Mouse (Mus musculus) myocyte (in vitro differentiated cells): ENCODE measurements around the gene Cipc.

Experiments
- E2F4 ChIP-seq: IDR thresholded peaks from one replicate; pipeline ENCODE4 v1.6.1; 2011; ENCODE audit warnings: mild to moderate bottlenecking, control low read depth, moderate library complexity; ENCODE audit not compliant: insufficient read depth
- MAX ChIP-seq: IDR thresholded peaks from one replicate; pipeline ENCODE4 v1.6.1; 2011; ENCODE audit warnings: low read depth, mild to moderate bottlenecking, control low read depth
- POLR2AphosphoS2 ChIP-seq: IDR thresholded peaks from one replicate; pipeline ENCODE4 v1.6.1; 2011; ENCODE audit warnings: low read depth, control low read depth; ENCODE audit not compliant: insufficient read length
- REST ChIP-seq: IDR thresholded peaks from one replicate; pipeline ENCODE4 v1.6.1; 2011; ENCODE audit warnings: mild to moderate bottlenecking, control low read depth, moderate library complexity; ENCODE audit not compliant: insufficient read depth, insufficient read length
- TCF3 ChIP-seq: IDR thresholded peaks from one replicate; pipeline ENCODE4 v1.6.1; 2011; ENCODE audit warnings: low read depth, control low read depth; ENCODE audit not compliant: insufficient read length

GRCm38 (mm10) chr12:86955894-86956293, 9.1 kb downstream of the Cipc start:
- TF ChIP-seq E2F4 (no peak), TCF3 (no peak), MAX (no peak), REST (no peak), POLR2AphosphoS2 (no peak)
